Comparison of ENCODE assay signal across 34 mouse cellular contexts in the genomic region with DNA sequence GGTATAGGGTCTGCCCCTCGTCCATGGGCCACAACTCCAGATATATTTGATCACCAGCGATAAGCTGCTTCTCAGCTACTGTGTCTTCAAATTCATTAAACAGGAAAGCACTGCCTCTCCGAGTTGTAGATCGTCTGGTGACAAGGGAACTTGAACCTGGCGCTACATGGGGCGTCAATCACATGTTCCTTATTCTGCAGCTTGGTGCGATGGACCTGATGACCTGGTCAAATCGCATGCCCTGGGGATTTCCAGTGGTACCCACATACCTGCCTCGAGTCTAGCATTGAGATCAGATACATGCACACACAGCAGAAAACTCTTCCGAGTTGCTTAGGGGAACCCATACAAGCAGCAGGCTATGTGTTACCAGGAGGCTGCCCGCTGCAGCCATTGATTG.
"Had no signal": no experiment of that assay in that cellular context is flagged by ENCODE, and none has a peak within 500 bp of the region (broad histone marks: within the 10 kb centered on the region; RNA-seq: fewer than 3 reads in every experiment).

No protein-coding gene starts in this region.

- H3K27ac ChIP-seq: heart, embryonic 13.5 days; heart, embryonic 15.5 days; hindbrain, embryonic 10.5 days; hindbrain, embryonic 12.5 days; hindbrain, embryonic 13.5 days; hindbrain, embryonic 14.5 days; hindbrain, embryonic 15.5 days; hindbrain, postnatal 0 days; intestine, embryonic 15.5 days; kidney, postnatal 0 days; layer of hippocampus, adult 2 months; left cerebral cortex, adult 2 months had no signal

- H3K9me3 ChIP-seq: heart, embryonic 12.5 days; heart, embryonic 13.5 days; heart, embryonic 15.5 days; hindbrain, embryonic 10.5 days; hindbrain, embryonic 12.5 days; hindbrain, embryonic 13.5 days; hindbrain, embryonic 15.5 days; intestine, embryonic 15.5 days; kidney, embryonic 15.5 days had no signal

- H3K4me3 ChIP-seq: heart, embryonic 12.5 days; heart, embryonic 13.5 days; heart, embryonic 15.5 days; hindbrain, embryonic 10.5 days; hindbrain, embryonic 12.5 days; hindbrain, embryonic 13.5 days; hindbrain, embryonic 15.5 days; intestine, embryonic 15.5 days; kidney, embryonic 15.5 days; layer of hippocampus, adult 2 months; left cerebral cortex, adult 2 months had no signal

- ATAC-seq: hindbrain, embryonic 16.5 days; hindbrain, postnatal 0 days; inflammation-experienced regulatory T-cells, adult 6 months; intestine, embryonic 15.5 days; intestine, embryonic 16.5 days; intestine, postnatal 0 days had no signal

- H3K27me3 ChIP-seq: heart, embryonic 12.5 days; heart, embryonic 13.5 days; heart, embryonic 15.5 days; hindbrain, embryonic 15.5 days; intestine, embryonic 15.5 days; kidney, embryonic 15.5 days had no signal

- H3K9ac ChIP-seq: heart, embryonic 12.5 days; heart, embryonic 13.5 days; heart, embryonic 15.5 days; hindbrain, embryonic 12.5 days; hindbrain, embryonic 13.5 days; hindbrain, embryonic 14.5 days; hindbrain, embryonic 15.5 days; intestine, embryonic 15.5 days; kidney, embryonic 15.5 days had no signal

- H3K36me3 ChIP-seq: heart, embryonic 12.5 days; heart, embryonic 13.5 days; heart, embryonic 15.5 days; hindbrain, embryonic 10.5 days; hindbrain, embryonic 12.5 days; hindbrain, embryonic 13.5 days; hindbrain, embryonic 15.5 days; intestine, embryonic 15.5 days; kidney, embryonic 15.5 days had no signal

- H3K4me1 ChIP-seq: intestine, embryonic 15.5 days had no signal

- H3K4me2 ChIP-seq: heart, embryonic 12.5 days; heart, embryonic 13.5 days; heart, embryonic 15.5 days; hindbrain, embryonic 12.5 days; hindbrain, embryonic 13.5 days; hindbrain, embryonic 14.5 days; hindbrain, embryonic 15.5 days; intestine, embryonic 15.5 days; kidney, embryonic 15.5 days had no signal

- DNase-seq: heart, postnatal 10 days; heart, postnatal 14 days; heart, postnatal 36 days; heart, postnatal 4 days; kidney, adult 11 months; kidney, adult 18-20 months; kidney, adult 2 months; kidney, adult 8-10 months; kidney, adult 9 months; kidney, postnatal 10 days; kidney, postnatal 14 days; kidney, postnatal 25 days; kidney, postnatal 36 days; kidney, postnatal 4 days; layer of hippocampus, adult 9-11 months; layer of hippocampus, postnatal 36 days had no signal
